8 mouse cellular contexts compared by ENCODE assay signal in genomic region chr9:20746017-20746660, GRCm38 (mm10). TPM values are rescaled to one million over a fixed set of nuclear protein-coding genes. Genes with fewer than 3 reads are reported as not detected.
DNase-seq lines count a peak whose midpoint lies in the region; ATAC-seq and TF ChIP-seq lines count a peak whose summit lies in the region.

Gene Olfm2, minus strand, starts transcription at chr9:20746349.

- no peaks in the 10 kb centered on the region; the same call in 1 of the 2 replicates for H3K27me3 ChIP-seq in midbrain, embryonic 15.5 days (replicated peaks)

- H3K4me3 ChIP-seq in gastrocnemius, adult 2 months: peak within 1 kb of the TSS; percentile 43
- peak within 1 kb of the TSS; percentile 80 for H3K4me3 ChIP-seq in midbrain, embryonic 15.5 days

- ATAC-seq in midbrain, embryonic 15.5 days (replicated peaks): peak; percentile 57
- no peak for ATAC-seq in inflammation-experienced regulatory T-cells, adult 6 months

- H3K36me3 ChIP-seq in midbrain, embryonic 15.5 days (replicated peaks): no peaks in the 10 kb centered on the region

- WGBS in midbrain, embryonic 15.5 days: under 1% methylated on average over 34 of the region's 50 CpGs

- peaks cover 21% of the 10 kb centered on the region for H3K4me1 ChIP-seq in midbrain, embryonic 15.5 days

- no peak within 1 kb of the TSS for H3K27ac ChIP-seq in gastrocnemius, adult 2 months
- peak within 1 kb of the TSS; percentile 68 for H3K27ac ChIP-seq in midbrain, embryonic 15.5 days

- DNase-seq in gastrocnemius, adult 2 months: no peak
- DNase-seq in gastrocnemius, postnatal 25 days: no peak
- peak; percentile 28 for DNase-seq in thymus, postnatal 14 days
- DNase-seq in thymus, adult 18-20 months: no peak
- no peak for DNase-seq in layer of hippocampus, postnatal 14 days (ENCODE audit: low spot score in 2 of 2)
- DNase-seq in spleen, postnatal 36 days (ENCODE audit: low spot score in 2 of 2): no peak

- intact Hi-C loops in gastrocnemius, adult 2 months (cut with DNase I): no loop called here

- no peak for TF ChIP-seq CTCF in gastrocnemius, adult 2 months (IDR thresholded peaks at IDR 0.05)

- peak within 1 kb of the TSS; percentile 87 for H3K9ac ChIP-seq in midbrain, embryonic 15.5 days

- H3K4me2 ChIP-seq in midbrain, embryonic 15.5 days: peak within 1 kb of the TSS; percentile 78

- no peaks in the 10 kb centered on the region for H3K9me3 ChIP-seq in midbrain, embryonic 15.5 days

RNA-seq across cellular contexts. Expression of gene Olfm2, which starts in this region (rescaled TPM):
- under 1 TPM; 0.20 TPM for total RNA-seq in gastrocnemius, adult 2 months (2021)
- total RNA-seq in gastrocnemius, postnatal 25 days (2021): under 1 TPM; 0.13 to 0.20 TPM
- total RNA-seq in layer of hippocampus, postnatal 14 days (2021): 10 to 100 TPM; 73.0 to 73.1 TPM
- polyA plus RNA-seq in midbrain, embryonic 15.5 days (2015; fragmentation: Nextera tagmentation; extraction: Ambion mirVana): 209 and 213 TPM in 2 replicates
- polyA plus RNA-seq in inflammation-experienced regulatory T-cells, adult 6 months (2017; shearing (Covaris generic)): under 1 TPM in 1 of 3 experiments, not detected in 2; 0.90 TPM

Comparison
In these comparisons a context has a peak if more than half of its experiments do, and no peak if none do; other contexts are left out.
1. RNA of gene Olfm2 (total RNA-seq): 73.0 to 73.1 TPM in layer of hippocampus, postnatal 14 days; 0.13 to 0.20 TPM in gastrocnemius, postnatal 25 days and 0.20 TPM in gastrocnemius, adult 2 months; every median in the first group is over 10 times any median in the second.
2. RNA of gene Olfm2 (polyA plus RNA-seq): 209 to 213 TPM in midbrain, embryonic 15.5 days; 0.90 TPM in inflammation-experienced regulatory T-cells, adult 6 months; every median in the first group is over 100 times any median in the second.